Mouse (Mus musculus) urinary bladder, postnatal 10 days (tissue): Measurements from ENCODE around the gene Fbxl21.

Experiments used
- DNase-seq: peaks from one replicate; pipeline ENCODE4 v3.0.0; 2022; ENCODE audit warnings: low spot score

The Fbxl21 gene

DNA sequence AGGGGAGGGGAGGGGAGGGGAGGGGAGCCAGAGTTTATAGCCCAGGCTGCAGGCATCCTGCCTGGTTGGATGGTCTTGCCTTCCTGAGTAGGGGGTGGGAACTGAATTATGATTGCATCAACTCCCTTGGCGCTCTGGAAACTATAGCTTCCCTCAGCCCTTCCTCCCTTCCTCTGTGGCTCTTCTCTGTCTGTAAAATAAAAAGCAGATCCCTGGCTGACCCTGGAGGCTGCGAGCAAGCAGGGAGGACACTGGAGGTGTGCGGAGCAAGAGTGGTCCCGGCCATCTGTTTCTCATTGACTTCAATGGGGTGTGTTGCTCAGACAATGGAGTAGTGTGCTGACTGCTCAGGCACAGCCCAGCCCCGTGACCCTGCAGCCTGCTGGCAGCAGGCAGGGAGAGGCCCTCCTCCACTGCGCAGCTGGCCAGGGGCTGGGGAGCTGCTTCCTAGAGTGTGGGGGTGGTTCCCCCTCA, 59.7 kb downstream of the Fbxl21 start:
- no peak for DNase-seq

- DNase-seq: no peak
Measured at GRCm38 (mm10) chr13:56582720-56583119, 60.4 kb downstream of the Fbxl21 start.

GRCm38 (mm10) chr13:56586046-56586445, 63.8 kb downstream of the Fbxl21 start:
- no peak for DNase-seq
